Mouse (Mus musculus): ENCODE results near the gene Bcl9.

- TF ChIP-seq CTCF (IDR thresholded peaks at IDR 0.05; ENCODE audit: extremely low read depth, insufficient read depth, insufficient read length, insufficient replicate concordance) (no peak), POLR2A (IDR thresholded peaks at IDR 0.05; ENCODE audit: low read depth, low read length) (no peak)
These were observed 125.1 kb downstream of the Bcl9 start for GRCm38 (mm10) chr3:97172632-97173031.

Measured in spleen, adult 2 months (tissue).